Mouse (Mus musculus) forebrain, embryonic 14.5 days (tissue): ENCODE measurements at regions not wholly inside any gene's neighbourhood (a gene's known extent, or its start where the extent isn't known, plus 50 kb on each side); places are given as distances from the start of the nearest gene placed in this dataset.

Experiments used
- ATAC-seq: fragments of 200-750 bp; cut with Nextera tagmentation; 2 replicates; pipeline ENCODE4 v1.8.0; 2017; ENCODE audit warnings: mild to moderate bottlenecking, moderate library complexity
- DNase-seq: peaks from one replicate; pipeline ENCODE4 v3.0.0-alpha.2; 2015; ENCODE audit warnings: low spot score
- H3K27ac ChIP-seq: fragments of 300-500 bp; sonication (generic); 2 replicates; pipeline ENCODE4 v1.5.1; 2014; ENCODE audit warnings: low read depth, mild to moderate bottlenecking, control low read depth, low read length, moderate library complexity
- H3K27me3 ChIP-seq: fragments of 300-500 bp; sonication (generic); replicated peaks from 2 replicates; pipeline ENCODE4 v1.6.1; 2014; ENCODE audit warnings: low read length, control low read depth, mixed read lengths; ENCODE audit not compliant: control insufficient read depth, insufficient read depth
- H3K36me3 ChIP-seq: fragments of 300-500 bp; sonication (generic); 2 replicates; pipeline ENCODE4 v1.6.1; 2014; ENCODE audit warnings: low read length, control low read depth; ENCODE audit not compliant: control insufficient read depth, insufficient read depth
- H3K4me1 ChIP-seq: fragments of 300-500 bp; sonication (generic); 2 replicates; pipeline ENCODE4 v1.6.1; 2014; ENCODE audit warnings: antibody characterized with exemption, low read length, control low read depth; ENCODE audit not compliant: control insufficient read depth, insufficient read depth
- H3K4me2 ChIP-seq: fragments of 300-500 bp; sonication (generic); 2 replicates; pipeline ENCODE4 v1.6.1; 2014; ENCODE audit warnings: mild to moderate bottlenecking, control low read depth, low read length
- H3K4me3 ChIP-seq: fragments of 300-500 bp; sonication (generic); 2 replicates; pipeline ENCODE4 v1.5.1; 2014; ENCODE audit warnings: low read depth, low read length, control low read depth
- H3K9ac ChIP-seq: fragments of 300-500 bp; sonication (generic); 2 replicates; pipeline ENCODE4 v1.6.1; 2014; ENCODE audit warnings: mild to moderate bottlenecking, low read length, control low read depth, moderate library complexity
- H3K9me3 ChIP-seq: fragments of 300-500 bp; sonication (generic); replicated peaks from 2 replicates; pipeline ENCODE4 v1.6.1; 2016; ENCODE audit warnings: low read length, control low read depth, mixed read lengths; ENCODE audit not compliant: control insufficient read depth
- WGBS: fragments of 180-500 bp; shearing (Covaris S2); extraction: QIAGEN DNeasy Blood & Tissue Kit; methylation state at CpG from one replicate; pipeline ENCODE4 v1.1.7; 2014; 5-methylcytosine and 5-hydroxymethylcytosine counted together

DNA sequence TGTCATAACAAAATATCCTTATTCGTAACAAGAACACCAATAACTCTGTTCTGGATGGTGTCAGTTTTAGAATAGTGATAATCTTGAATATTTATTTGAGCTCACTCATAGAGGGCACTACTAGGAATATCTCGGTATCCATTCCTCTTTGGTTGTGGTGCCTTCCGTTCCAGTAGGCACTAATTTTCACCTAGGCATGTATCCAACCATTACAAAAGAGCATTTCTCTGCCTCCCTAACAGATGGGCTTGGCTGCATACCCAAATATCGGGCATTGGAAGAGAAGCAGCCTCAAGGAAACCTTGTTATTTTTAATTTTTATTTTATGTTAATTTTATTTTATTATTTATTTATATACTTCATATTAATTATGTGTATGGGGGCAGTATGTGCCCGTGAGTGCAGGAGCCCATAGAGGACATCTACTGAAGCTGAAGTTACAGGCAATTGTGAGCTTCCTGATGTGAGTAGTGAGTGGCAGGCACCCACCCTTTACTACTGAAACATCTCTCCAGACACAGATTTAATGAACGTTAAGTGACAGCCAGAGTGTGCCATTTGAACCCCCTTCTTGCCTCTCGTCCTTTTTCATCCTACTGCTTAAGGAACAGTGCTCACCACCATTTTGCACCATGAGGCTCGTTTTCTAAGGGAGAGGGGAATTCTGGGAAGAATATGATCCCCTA, 111.3 kb upstream of the Cenpe start:
- Histone ChIP-seq H3K36me3 (no peaks in the 10 kb centered on the region), H3K27me3 (no peaks in the 10 kb centered on the region), H3K27ac (no peak overlapping the region), H3K4me2 (no peak overlapping the region), H3K9ac (no peak overlapping the region), H3K4me3 (no peak overlapping the region), H3K9me3 (no peaks in the 10 kb centered on the region), H3K4me1 (no peaks in the 10 kb centered on the region)
- ATAC-seq, result peak; percentile 69
- 65% methylated on average over 8 of the region's 8 CpGs for WGBS
- DNase-seq, result peak; percentile 70
